26 mouse cellular contexts compared by ENCODE assay signal in genomic region chr11:108352842-108353388, GRCm38 (mm10). TPM values are rescaled to one million over a fixed set of nuclear protein-coding genes. Genes with fewer than 3 reads are reported as not detected.
"Had no signal": no experiment of that assay in that cellular context is flagged by ENCODE, and none has a peak within 500 bp of the region (broad histone marks: within the 10 kb centered on the region; RNA-seq: fewer than 3 reads in every experiment).

No protein-coding gene starts in this region.

- H3K4me3 ChIP-seq: heart, adult 2 months; heart, embryonic 13.5 days; heart, embryonic 15.5 days; hindbrain, embryonic 13.5 days; hindbrain, embryonic 15.5 days; layer of hippocampus, adult 2 months; left cerebral cortex, adult 2 months; limb, embryonic 10.5 days; limb, embryonic 12.5 days had no signal

- H3K4me2 ChIP-seq: heart, embryonic 11.5 days; heart, embryonic 13.5 days; heart, embryonic 15.5 days; hindbrain, embryonic 13.5 days; hindbrain, embryonic 15.5 days; limb, embryonic 12.5 days had no signal

- H3K9me3 ChIP-seq: heart, embryonic 13.5 days; heart, embryonic 15.5 days; hindbrain, embryonic 13.5 days; hindbrain, embryonic 15.5 days; limb, embryonic 10.5 days; limb, embryonic 12.5 days had no signal

- H3K27me3 ChIP-seq: heart, embryonic 13.5 days; heart, embryonic 15.5 days; hindbrain, embryonic 13.5 days; hindbrain, embryonic 15.5 days; limb, embryonic 12.5 days had no signal

- H3K36me3 ChIP-seq: heart, embryonic 13.5 days; heart, embryonic 15.5 days; hindbrain, embryonic 13.5 days; hindbrain, embryonic 15.5 days; limb, embryonic 10.5 days; limb, embryonic 12.5 days had no signal

- ATAC-seq: forebrain, postnatal 0 days; hindbrain, postnatal 0 days had no signal

- H3K27ac ChIP-seq: heart, adult 2 months; heart, embryonic 13.5 days; heart, embryonic 15.5 days; hindbrain, embryonic 13.5 days; hindbrain, embryonic 15.5 days; hindbrain, postnatal 0 days; layer of hippocampus, adult 2 months; left cerebral cortex, adult 2 months; limb, embryonic 10.5 days; limb, embryonic 12.5 days had no signal

- DNase-seq: forebrain, postnatal 0 days; gastrocnemius, postnatal 14 days; gastrocnemius, postnatal 36 days; heart, adult 11 months; heart, adult 2 months; heart, postnatal 14 days; heart, postnatal 36 days; kidney, adult 18-20 months; kidney, adult 8-10 months; kidney, postnatal 10 days; kidney, postnatal 25 days; kidney, postnatal 4 days; liver had no signal

- H3K9ac ChIP-seq: forebrain, postnatal 0 days; heart, embryonic 13.5 days; heart, embryonic 15.5 days; hindbrain, embryonic 13.5 days; hindbrain, embryonic 15.5 days; limb, embryonic 12.5 days had no signal

- H3K4me1 ChIP-seq: hindbrain, embryonic 15.5 days; limb, embryonic 10.5 days; limb, embryonic 12.5 days had no signal

RNA-seq across cellular contexts. Expression of gene Apoh, which starts 9.8 kb away (rescaled TPM):
- total RNA-seq: heart, adult 2 months; heart, postnatal 14 days; heart, postnatal 36 days; hematopoietic stem cell, adult 5-6 weeks; hindbrain, postnatal 0 days had no signal
- polyA plus RNA-seq: intestine, embryonic 14.5 days; kidney, embryonic 14.5 days; limb, embryonic 10.5 days; limb, embryonic 12.5 days had no signal
